Mouse (Mus musculus) small intestine, adult 2 months (tissue): ENCODE measurements around the gene Nes. TPM values are rescaled to one million over a fixed set of nuclear protein-coding genes. Genes with fewer than 3 reads are reported as not detected.
A peak's percentile ranks its signal among the peaks of the same experiment; 100 is the strongest.

Experiments
- H3K27ac ChIP-seq: fragments of 200-500 bp; 2 replicates; pipeline ENCODE4 v1.5.1; 2012; ENCODE audit warnings: low read depth, low read length, control low read depth, inconsistent platforms; ENCODE audit not compliant: insufficient read depth
- H3K27me3 ChIP-seq: fragments of 200-500 bp; 2 replicates; pipeline ENCODE4 v1.6.1; 2012; ENCODE audit warnings: mild to moderate bottlenecking, moderate library complexity, low read length, inconsistent platforms; ENCODE audit not compliant: control insufficient read depth, insufficient read depth
- H3K36me3 ChIP-seq: fragments of 200-500 bp; 2 replicates; pipeline ENCODE4 v1.6.1; 2012; ENCODE audit warnings: mild to moderate bottlenecking, low read length, control low read depth, inconsistent platforms; ENCODE audit not compliant: control insufficient read depth, insufficient read depth
- H3K4me1 ChIP-seq: fragments of 200-500 bp; 2 replicates; pipeline ENCODE4 v1.6.1; 2012; ENCODE audit warnings: low read length, inconsistent platforms, mixed read lengths; ENCODE audit not compliant: control insufficient read depth, insufficient read depth, insufficient read length
- H3K4me3 ChIP-seq: fragments of 200-500 bp; 2 replicates; pipeline ENCODE4 v1.5.1; 2012; ENCODE audit warnings: low read depth, mild to moderate bottlenecking, control low read depth, inconsistent platforms, low read length, moderate library complexity
- CTCF ChIP-seq: fragments of 200-500 bp; IDR thresholded peaks from 2 replicates; pipeline ENCODE4 v1.5.1; 2012; ENCODE audit warnings: low read depth, mild to moderate bottlenecking, control low read depth, inconsistent platforms, low read length, moderate library complexity, mixed read lengths; ENCODE audit not compliant: insufficient replicate concordance, insufficient read length; ENCODE audit errors: extremely low read depth
- POLR2A ChIP-seq: fragments of 200-500 bp; IDR thresholded peaks from 2 replicates; pipeline ENCODE4 v1.6.1; 2012; ENCODE audit warnings: low read depth, mild to moderate bottlenecking, control low read depth, inconsistent platforms, low read length, moderate library complexity
- WGBS: fragments of 180-500 bp; shearing (Covaris S2); methylation state at CpG from one replicate; pipeline ENCODE4 v1.1.7; 2018; 5-methylcytosine and 5-hydroxymethylcytosine counted together
- polyA plus RNA-seq: library from polyadenylated mRNA; depleted of rRNA; stranded (reverse); fragments of >200 nt; gene quantifications from 2 replicates; pipeline ENCODE4 v1.2.3, GENCODE M21; 2012

Gene Nes
- polyA plus RNA-seq, 1 experiment: 2.6 TPM

- 40% methylated on average over 12 of the region's 12 CpGs for WGBS
Measured at GRCm38 (mm10) chr3:87951946-87952345, 18.9 kb upstream of the Nes start.

GRCm38 (mm10) chr3:87952440-87952839, 18.4 kb upstream of the Nes start:
- 28% methylated on average over 5 of the region's 5 CpGs for WGBS
- Histone ChIP-seq H3K4me3 (no peak overlapping the region), H3K27me3 (peaks cover 52% of the 10 kb centered on the region), H3K4me1 (no peaks in the 10 kb centered on the region), H3K36me3 (no peaks in the 10 kb centered on the region), H3K27ac (no peak overlapping the region)
- TF ChIP-seq POLR2A (no peak), CTCF (no peak)

More at GRCm38 (mm10) chr3:87951946-87952345, 18.9 kb upstream of the Nes start:
- H3K27me3 ChIP-seq: peaks cover 57% of the 10 kb centered on the region
- H3K4me1 ChIP-seq: no peaks in the 10 kb centered on the region
- H3K27ac ChIP-seq: no peak overlapping the region
- TF ChIP-seq POLR2A (no peak), CTCF (no peak)
- H3K36me3 ChIP-seq: no peaks in the 10 kb centered on the region
- H3K4me3 ChIP-seq: no peak overlapping the region

GRCm38 (mm10) chr3:87958056-87958455, 12.8 kb upstream of the Nes start:
- no peak overlapping the region for H3K4me3 ChIP-seq
- WGBS: 82% methylated on average over 1 of the region's 1 CpGs
- H3K27me3 ChIP-seq: peaks cover 7% of the 10 kb centered on the region; the same call in 1 of the 2 replicates
- H3K4me1 ChIP-seq: no peaks in the 10 kb centered on the region
- TF ChIP-seq CTCF (no peak), POLR2A (no peak)
- H3K27ac ChIP-seq: no peak overlapping the region
- no peaks in the 10 kb centered on the region for H3K36me3 ChIP-seq

- H3K4me3 ChIP-seq: no peak overlapping the region
- H3K36me3 ChIP-seq: no peaks in the 10 kb centered on the region
- no peaks in the 10 kb centered on the region for H3K4me1 ChIP-seq
- peaks cover 5% of the 10 kb centered on the region; the same call in 1 of the 2 replicates for H3K27me3 ChIP-seq
- 40% methylated on average over 4 of the region's 4 CpGs for WGBS
- H3K27ac ChIP-seq: no peak overlapping the region
- no peak for TF ChIP-seq POLR2A
Measured at GRCm38 (mm10) chr3:87958476-87958875, 12.4 kb upstream of the Nes start.

- Histone ChIP-seq H3K4me3 (no peak overlapping the region), H3K27ac (no peak overlapping the region), H3K36me3 (no peaks in the 10 kb centered on the region), H3K27me3 (0 out of 2 replicates have a peak, but pooled peaks cover 3% of the 10 kb centered on the region), H3K4me1 (no peaks in the 10 kb centered on the region)
- 66% methylated on average over 1 of the region's 1 CpGs for WGBS
- TF ChIP-seq CTCF (no peak), POLR2A (no peak)
Measured at GRCm38 (mm10) chr3:87958967-87959366, 11.9 kb upstream of the Nes start.

- 0 out of 2 replicates have a peak, but pooled peaks cover 3% of the 10 kb centered on the region for H3K27me3 ChIP-seq
- no peaks in the 10 kb centered on the region for H3K36me3 ChIP-seq
- no peak overlapping the region for H3K4me3 ChIP-seq
- no peaks in the 10 kb centered on the region for H3K4me1 ChIP-seq
- no peak for TF ChIP-seq POLR2A
- no peak for TF ChIP-seq CTCF
- H3K27ac ChIP-seq: no peak overlapping the region
- 73% methylated on average over 7 of the region's 7 CpGs for WGBS
Measured at GRCm38 (mm10) chr3:87959371-87959770, 11.5 kb upstream of the Nes start.

- Histone ChIP-seq H3K27ac (no peak overlapping the region), H3K36me3 (no peaks in the 10 kb centered on the region), H3K4me3 (peak overlapping the region; percentile 55), H3K4me1 (no peaks in the 10 kb centered on the region), H3K27me3 (0 out of 2 replicates have a peak, but pooled peaks cover 3% of the 10 kb centered on the region)
- 20% methylated on average over 10 of the region's 10 CpGs for WGBS
- TF ChIP-seq CTCF (no peak), POLR2A (no peak)
Measured at GRCm38 (mm10) chr3:87960191-87960585, 10.7 kb upstream of the Nes start.

- no peak overlapping the region for H3K27ac ChIP-seq
- H3K27me3 ChIP-seq: 0 out of 2 replicates have a peak, but pooled peaks cover 3% of the 10 kb centered on the region
- under 1% methylated on average over 27 of the region's 27 CpGs for WGBS
- peak overlapping the region; percentile 55 for H3K4me3 ChIP-seq
- no peaks in the 10 kb centered on the region for H3K4me1 ChIP-seq
- TF ChIP-seq CTCF: peak; percentile 96
- no peak for TF ChIP-seq POLR2A
- H3K36me3 ChIP-seq: no peaks in the 10 kb centered on the region
Measured at GRCm38 (mm10) chr3:87960586-87961191, 10.2 kb upstream of the Nes start.
